Mouse (Mus musculus): ENCODE data around the gene Rasa2. TPM values are rescaled to one million over a fixed set of nuclear protein-coding genes. Genes with fewer than 3 reads are reported as not detected.

Rasa2 gene
- total RNA-seq, 1 experiment: 9.7 TPM

- Histone ChIP-seq H3K4me1 (ENCODE audit: control insufficient read depth in 2 of 2, insufficient read depth in 2 of 2, low read length in 2 of 2, poor library complexity in 1 of 2) (no peaks in the 10 kb centered on the region), H3K9ac (ENCODE audit: insufficient read depth, low read depth, low read length, poor library complexity, severe bottlenecking) (no peak overlapping the region), H3K9me3 (ENCODE audit: control insufficient read depth, insufficient read depth, low read depth, low read length) (no peaks in the 10 kb centered on the region), H3K4me3 (ENCODE audit: insufficient read depth in 1 of 2, low read depth in 1 of 2, low read length in 2 of 2, poor library complexity in 1 of 2, severe bottlenecking in 1 of 2) (no peak overlapping the region), H3K36me3 (ENCODE audit: control insufficient read depth, insufficient read depth, low read length, poor library complexity, severe bottlenecking) (no peaks in the 10 kb centered on the region; the same call in 1 of the 2 replicates), H3K27ac (ENCODE audit: insufficient read depth, low read depth, low read length, poor library complexity, severe bottlenecking) (no peak overlapping the region)
- DNase-seq (ENCODE audit: low read depth, low spot score): no peak
- TF ChIP-seq MAFK (IDR thresholded peaks at IDR 0.05; ENCODE audit: insufficient read depth, low read depth, low read length) (no peak), ZNF384 (IDR thresholded peaks at IDR 0.05; ENCODE audit: low read depth, low read length) (no peak), CHD2 (IDR thresholded peaks at IDR 0.05; ENCODE audit: low read depth, low read length) (no peak)
- in situ Hi-C loops (cut with MboI; ENCODE audit: low sequenced_read_pairs in 2 of 2, unreplicated experiment in 2 of 2): no loop called here
Observed at GRCm38 (mm10) chr9:96566470-96566996, 64.9 kb downstream of the Rasa2 start.

- in situ Hi-C loops (cut with MboI; ENCODE audit: low sequenced_read_pairs in 2 of 2, unreplicated experiment in 2 of 2): no loop called here
- no peak overlapping the region for H3K4me3 ChIP-seq (ENCODE audit: insufficient read depth in 1 of 2, low read depth in 1 of 2, low read length in 2 of 2, poor library complexity in 1 of 2, severe bottlenecking in 1 of 2)
- H3K4me1 ChIP-seq (ENCODE audit: control insufficient read depth in 2 of 2, insufficient read depth in 2 of 2, low read length in 2 of 2, poor library complexity in 1 of 2): no peaks in the 10 kb centered on the region
- H3K9me3 ChIP-seq (ENCODE audit: control insufficient read depth, insufficient read depth, low read depth, low read length): no peaks in the 10 kb centered on the region
- no peak overlapping the region for H3K9ac ChIP-seq (ENCODE audit: insufficient read depth, low read depth, low read length, poor library complexity, severe bottlenecking)
- peaks cover 2% of the 10 kb centered on the region; the same call in 1 of the 2 replicates for H3K36me3 ChIP-seq (ENCODE audit: control insufficient read depth, insufficient read depth, low read length, poor library complexity, severe bottlenecking)
- DNase-seq (ENCODE audit: low read depth, low spot score): no peak
- TF ChIP-seq MAFK (IDR thresholded peaks at IDR 0.05; ENCODE audit: insufficient read depth, low read depth, low read length) (no peak), ZNF384 (IDR thresholded peaks at IDR 0.05; ENCODE audit: low read depth, low read length) (no peak), CHD2 (IDR thresholded peaks at IDR 0.05; ENCODE audit: low read depth, low read length) (no peak), HCFC1 (IDR thresholded peaks at IDR 0.05; ENCODE audit: borderline replicate concordance, insufficient read depth, low read length) (no peak), ZC3H11A (IDR thresholded peaks at IDR 0.05; ENCODE audit: borderline replicate concordance, low read depth, low read length) (no peak)
- no peak overlapping the region for H3K27ac ChIP-seq (ENCODE audit: insufficient read depth, low read depth, low read length, poor library complexity, severe bottlenecking)
Observed at GRCm38 (mm10) chr9:96563501-96563900, 67.9 kb downstream of the Rasa2 start.

GRCm38 (mm10) chr9:96559148-96559547 is 72.3 kb downstream of the Rasa2 start:
- Histone ChIP-seq H3K4me1 (ENCODE audit: control insufficient read depth in 2 of 2, insufficient read depth in 2 of 2, low read length in 2 of 2, poor library complexity in 1 of 2) (no peaks in the 10 kb centered on the region), H3K4me3 (ENCODE audit: insufficient read depth in 1 of 2, low read depth in 1 of 2, low read length in 2 of 2, poor library complexity in 1 of 2, severe bottlenecking in 1 of 2) (no peak overlapping the region), H3K36me3 (ENCODE audit: control insufficient read depth, insufficient read depth, low read length, poor library complexity, severe bottlenecking) (0 out of 2 replicates have a peak, but pooled peaks cover 2% of the 10 kb centered on the region), H3K9me3 (ENCODE audit: control insufficient read depth, insufficient read depth, low read depth, low read length) (no peaks in the 10 kb centered on the region), H3K27ac (ENCODE audit: insufficient read depth, low read depth, low read length, poor library complexity, severe bottlenecking) (no peak overlapping the region), H3K9ac (ENCODE audit: insufficient read depth, low read depth, low read length, poor library complexity, severe bottlenecking) (no peak overlapping the region)
- no peak for TF ChIP-seq CHD2 (IDR thresholded peaks at IDR 0.05; ENCODE audit: low read depth, low read length)
- no peak for TF ChIP-seq HCFC1 (IDR thresholded peaks at IDR 0.05; ENCODE audit: borderline replicate concordance, insufficient read depth, low read length)
- no peak for TF ChIP-seq MAFK (IDR thresholded peaks at IDR 0.05; ENCODE audit: insufficient read depth, low read depth, low read length)
- TF ChIP-seq ZC3H11A (IDR thresholded peaks at IDR 0.05; ENCODE audit: borderline replicate concordance, low read depth, low read length): no peak
- no peak for TF ChIP-seq ZNF384 (IDR thresholded peaks at IDR 0.05; ENCODE audit: low read depth, low read length)
- no peak for DNase-seq (ENCODE audit: low read depth, low spot score)
- in situ Hi-C loops (cut with MboI; ENCODE audit: low sequenced_read_pairs in 2 of 2, unreplicated experiment in 2 of 2): no loop called here

- TF ChIP-seq MAFK (IDR thresholded peaks at IDR 0.05; ENCODE audit: insufficient read depth, low read depth, low read length) (no peak), CHD2 (IDR thresholded peaks at IDR 0.05; ENCODE audit: low read depth, low read length) (no peak), HCFC1 (IDR thresholded peaks at IDR 0.05; ENCODE audit: borderline replicate concordance, insufficient read depth, low read length) (no peak), ZC3H11A (IDR thresholded peaks at IDR 0.05; ENCODE audit: borderline replicate concordance, low read depth, low read length) (no peak), ZNF384 (IDR thresholded peaks at IDR 0.05; ENCODE audit: low read depth, low read length) (no peak)
- no peak overlapping the region for H3K4me3 ChIP-seq (ENCODE audit: insufficient read depth in 1 of 2, low read depth in 1 of 2, low read length in 2 of 2, poor library complexity in 1 of 2, severe bottlenecking in 1 of 2)
- in situ Hi-C loops (cut with MboI; ENCODE audit: low sequenced_read_pairs in 2 of 2, unreplicated experiment in 2 of 2): no loop called here
- no peak overlapping the region for H3K9ac ChIP-seq (ENCODE audit: insufficient read depth, low read depth, low read length, poor library complexity, severe bottlenecking)
- 0 out of 2 replicates have a peak, but pooled peaks cover 2% of the 10 kb centered on the region for H3K36me3 ChIP-seq (ENCODE audit: control insufficient read depth, insufficient read depth, low read length, poor library complexity, severe bottlenecking)
- no peak overlapping the region for H3K27ac ChIP-seq (ENCODE audit: insufficient read depth, low read depth, low read length, poor library complexity, severe bottlenecking)
- H3K4me1 ChIP-seq (ENCODE audit: control insufficient read depth in 2 of 2, insufficient read depth in 2 of 2, low read length in 2 of 2, poor library complexity in 1 of 2): no peaks in the 10 kb centered on the region
- DNase-seq (ENCODE audit: low read depth, low spot score): no peak
- H3K9me3 ChIP-seq (ENCODE audit: control insufficient read depth, insufficient read depth, low read depth, low read length): no peaks in the 10 kb centered on the region
Observed at GRCm38 (mm10) chr9:96558594-96558993, 72.8 kb downstream of the Rasa2 start.

- no peak for DNase-seq (ENCODE audit: low read depth, low spot score)
- Histone ChIP-seq H3K27ac (ENCODE audit: insufficient read depth, low read depth, low read length, poor library complexity, severe bottlenecking) (no peak overlapping the region), H3K36me3 (ENCODE audit: control insufficient read depth, insufficient read depth, low read length, poor library complexity, severe bottlenecking) (no peaks in the 10 kb centered on the region), H3K4me3 (ENCODE audit: insufficient read depth in 1 of 2, low read depth in 1 of 2, low read length in 2 of 2, poor library complexity in 1 of 2, severe bottlenecking in 1 of 2) (no peak overlapping the region), H3K9me3 (ENCODE audit: control insufficient read depth, insufficient read depth, low read depth, low read length) (no peaks in the 10 kb centered on the region), H3K9ac (ENCODE audit: insufficient read depth, low read depth, low read length, poor library complexity, severe bottlenecking) (no peak overlapping the region), H3K4me1 (ENCODE audit: control insufficient read depth in 2 of 2, insufficient read depth in 2 of 2, low read length in 2 of 2, poor library complexity in 1 of 2) (no peaks in the 10 kb centered on the region)
- in situ Hi-C loops (cut with MboI; ENCODE audit: low sequenced_read_pairs in 2 of 2, unreplicated experiment in 2 of 2): no loop called here
- TF ChIP-seq ZNF384 (IDR thresholded peaks at IDR 0.05; ENCODE audit: low read depth, low read length): no peak
- TF ChIP-seq MAFK (IDR thresholded peaks at IDR 0.05; ENCODE audit: insufficient read depth, low read depth, low read length): no peak
- no peak for TF ChIP-seq ZC3H11A (IDR thresholded peaks at IDR 0.05; ENCODE audit: borderline replicate concordance, low read depth, low read length)
- no peak for TF ChIP-seq HCFC1 (IDR thresholded peaks at IDR 0.05; ENCODE audit: borderline replicate concordance, insufficient read depth, low read length)
- TF ChIP-seq CHD2 (IDR thresholded peaks at IDR 0.05; ENCODE audit: low read depth, low read length): no peak
Observed at GRCm38 (mm10) chr9:96554095-96554494, 77.3 kb downstream of the Rasa2 start.

Data from ES-E14 (cell line).